Mouse (Mus musculus): Measurements from ENCODE around the gene Stard3. TPM values are rescaled to one million over a fixed set of nuclear protein-coding genes. Genes with fewer than 3 reads are reported as not detected.
A peak's percentile ranks its signal among the peaks of the same experiment; 100 is the strongest.

Stard3 gene
- polyA plus RNA-seq, 1 experiment from 2014 or later: 42.0 TPM

DNA sequence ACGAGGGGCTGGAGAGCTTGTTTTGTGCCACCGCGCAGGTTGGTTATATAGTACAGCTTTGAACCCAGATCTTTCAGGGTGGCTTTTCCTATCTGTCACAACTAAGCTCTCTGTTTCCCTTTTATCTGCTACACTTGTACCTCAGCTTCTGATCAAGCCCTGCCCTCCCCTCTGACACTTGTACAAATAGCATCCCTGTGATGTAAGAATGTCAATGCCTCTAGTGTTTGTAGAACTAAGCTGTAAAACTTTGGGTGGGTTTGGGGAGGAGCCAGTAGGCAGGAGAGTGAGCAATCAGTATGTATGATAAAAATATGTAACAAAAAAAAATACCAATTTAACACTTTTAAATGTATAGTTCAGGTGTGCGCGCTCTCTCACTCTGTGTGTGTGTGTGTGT, 6.2 kb downstream of the Stard3 start:
- Histone ChIP-seq H3K4me1 (ENCODE audit: control insufficient read depth, insufficient read depth, low read length) (peaks cover 16% of the 10 kb centered on the region; the same call in 1 of the 2 replicates), H3K4me3 (ENCODE audit: low read length) (no peak overlapping the region), H3K36me3 (ENCODE audit: control insufficient read depth, insufficient read depth, low read length) (peaks cover 4% of the 10 kb centered on the region; the same call in 1 of the 2 replicates), H3K9me3 (ENCODE audit: control insufficient read depth, low read length) (no peaks in the 10 kb centered on the region), H3K27me3 (ENCODE audit: control insufficient read depth, insufficient read depth, low read length) (no peaks in the 10 kb centered on the region), H3K27ac (ENCODE audit: low read depth, low read length) (no peak overlapping the region), H3K4me2 (replicated peaks; ENCODE audit: low read depth, low read length) (no peak overlapping the region), H3K9ac (ENCODE audit: low read depth, low read length) (no peak overlapping the region)
- ATAC-seq (ENCODE audit: low FRiP score, low TSS enrichment): no peak
- 93% methylated on average over 5 of the region's 5 CpGs for WGBS

DNA sequence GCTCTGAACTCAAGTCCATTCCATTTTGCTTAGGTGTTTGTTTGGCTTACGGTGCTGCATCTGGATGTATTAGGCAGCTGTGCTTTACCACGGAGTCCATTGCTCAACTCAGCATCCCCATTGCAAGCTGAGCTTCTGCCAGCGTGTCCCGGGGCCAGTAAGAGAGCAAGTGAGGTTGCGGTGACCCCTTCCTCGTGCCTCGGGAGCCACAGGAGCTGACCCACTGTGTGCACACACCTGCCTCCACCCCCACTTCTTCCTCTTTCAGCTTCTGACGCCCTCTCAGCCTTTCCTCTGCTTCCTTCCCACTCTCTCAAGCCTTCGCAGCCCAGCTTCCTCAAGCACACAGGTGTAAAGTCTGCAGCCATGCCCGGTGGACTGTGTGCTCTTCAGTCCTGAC, 8.1 kb downstream of the Stard3 start:
- H3K27ac ChIP-seq (ENCODE audit: low read depth, low read length): no peak overlapping the region
- no peaks in the 10 kb centered on the region for H3K9me3 ChIP-seq (ENCODE audit: control insufficient read depth, low read length)
- no peak for ATAC-seq (ENCODE audit: low FRiP score, low TSS enrichment)
- whole genome bisulfite sequencing: 87% methylated on average over 10 of the region's 10 CpGs
- peaks cover 4% of the 10 kb centered on the region; the same call in 1 of the 2 replicates for H3K36me3 ChIP-seq (ENCODE audit: control insufficient read depth, insufficient read depth, low read length)
- H3K9ac ChIP-seq (ENCODE audit: low read depth, low read length): no peak overlapping the region
- H3K27me3 ChIP-seq (ENCODE audit: control insufficient read depth, insufficient read depth, low read length): no peaks in the 10 kb centered on the region
- H3K4me1 ChIP-seq (ENCODE audit: control insufficient read depth, insufficient read depth, low read length): peaks cover 12% of the 10 kb centered on the region; the same call in 1 of the 2 replicates
- H3K4me3 ChIP-seq (ENCODE audit: low read length): no peak overlapping the region
- no peak overlapping the region for H3K4me2 ChIP-seq (replicated peaks; ENCODE audit: low read depth, low read length)

GRCm38 (mm10) chr11:98367171-98367862, 9.1 kb downstream of the Stard3 start:
- Histone ChIP-seq H3K9ac (ENCODE audit: low read depth, low read length) (no peak overlapping the region), H3K4me2 (replicated peaks; ENCODE audit: low read depth, low read length) (no peak overlapping the region), H3K4me1 (ENCODE audit: control insufficient read depth, insufficient read depth, low read length) (peaks cover 7% of the 10 kb centered on the region; the same call in 1 of the 2 replicates), H3K9me3 (ENCODE audit: control insufficient read depth, low read length) (no peaks in the 10 kb centered on the region), H3K36me3 (ENCODE audit: control insufficient read depth, insufficient read depth, low read length) (peaks cover 4% of the 10 kb centered on the region; the same call in 1 of the 2 replicates), H3K4me3 (ENCODE audit: low read length) (no peak overlapping the region), H3K27ac (ENCODE audit: low read depth, low read length) (no peak overlapping the region), H3K27me3 (ENCODE audit: control insufficient read depth, insufficient read depth, low read length) (no peaks in the 10 kb centered on the region)
- no peak for ATAC-seq (ENCODE audit: low FRiP score, low TSS enrichment)
- 80% methylated on average over 10 of the region's 10 CpGs for whole genome bisulfite sequencing

DNA sequence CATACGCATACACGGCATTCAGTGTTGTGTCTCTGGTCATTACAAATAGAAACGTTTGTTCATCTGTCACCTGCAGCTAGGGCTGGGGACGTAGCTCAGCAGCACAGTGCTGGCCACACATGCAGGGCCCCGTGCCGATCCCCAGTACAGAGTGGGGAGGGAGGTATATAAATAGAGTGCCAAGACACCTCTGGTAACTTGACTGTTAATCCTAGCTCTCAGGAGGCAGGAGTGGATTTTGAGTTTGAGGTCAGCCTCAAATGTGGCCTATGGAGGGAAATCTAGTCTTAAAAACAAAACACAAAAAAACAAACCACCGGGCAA, 9.7 kb downstream of the Stard3 start:
- Histone ChIP-seq H3K4me1 (ENCODE audit: control insufficient read depth, insufficient read depth, low read length) (peaks cover 6% of the 10 kb centered on the region; the same call in 1 of the 2 replicates), H3K9ac (ENCODE audit: low read depth, low read length) (no peak overlapping the region), H3K4me3 (ENCODE audit: low read length) (no peak overlapping the region), H3K27ac (ENCODE audit: low read depth, low read length) (no peak overlapping the region), H3K4me2 (replicated peaks; ENCODE audit: low read depth, low read length) (no peak overlapping the region), H3K9me3 (ENCODE audit: control insufficient read depth, low read length) (no peaks in the 10 kb centered on the region), H3K36me3 (ENCODE audit: control insufficient read depth, insufficient read depth, low read length) (peaks cover 4% of the 10 kb centered on the region; the same call in 1 of the 2 replicates), H3K27me3 (ENCODE audit: control insufficient read depth, insufficient read depth, low read length) (no peaks in the 10 kb centered on the region)
- WGBS: 87% methylated on average over 7 of the region's 7 CpGs
- no peak for ATAC-seq (ENCODE audit: low FRiP score, low TSS enrichment)

DNA sequence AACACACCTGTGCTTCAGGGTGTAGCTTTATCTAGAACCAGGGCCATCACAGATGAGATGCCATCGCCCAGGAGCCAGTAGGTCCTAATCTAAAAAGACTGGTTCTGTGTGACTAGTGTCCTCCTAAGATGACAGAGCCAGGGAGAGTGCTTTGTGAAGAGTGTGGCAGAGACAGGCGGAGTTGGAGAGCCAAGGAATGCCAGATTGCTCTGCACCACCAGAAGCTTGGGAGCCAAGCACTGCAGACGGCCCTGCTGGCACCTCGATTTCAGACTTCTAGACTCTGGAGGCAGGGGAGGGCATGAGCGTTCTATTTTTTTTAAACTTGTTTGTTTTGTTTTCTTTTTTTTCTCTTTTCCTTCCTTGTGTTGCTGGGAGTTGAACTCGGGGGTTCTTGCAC, 11.2 kb downstream of the Stard3 start:
- H3K4me1 ChIP-seq (ENCODE audit: control insufficient read depth, insufficient read depth, low read length): peaks cover 6% of the 10 kb centered on the region; the same call in 1 of the 2 replicates
- 75% methylated on average over 6 of the region's 6 CpGs for WGBS

GRCm38 (mm10) chr11:98370588-98370987, 12.4 kb downstream of the Stard3 start:
- H3K4me2 ChIP-seq (replicated peaks; ENCODE audit: low read depth, low read length): no peak overlapping the region
- no peaks in the 10 kb centered on the region for H3K27me3 ChIP-seq (ENCODE audit: control insufficient read depth, insufficient read depth, low read length)
- peaks cover 6% of the 10 kb centered on the region; the same call in 1 of the 2 replicates for H3K4me1 ChIP-seq (ENCODE audit: control insufficient read depth, insufficient read depth, low read length)
- no peaks in the 10 kb centered on the region for H3K9me3 ChIP-seq (ENCODE audit: control insufficient read depth, low read length)
- no peak overlapping the region for H3K27ac ChIP-seq (ENCODE audit: low read depth, low read length)
- WGBS: 86% methylated on average over 2 of the region's 2 CpGs
- no peak for ATAC-seq (ENCODE audit: low FRiP score, low TSS enrichment)
- H3K36me3 ChIP-seq (ENCODE audit: control insufficient read depth, insufficient read depth, low read length): peaks cover 21% of the 10 kb centered on the region
- H3K9ac ChIP-seq (ENCODE audit: low read depth, low read length): no peak overlapping the region
- no peak overlapping the region for H3K4me3 ChIP-seq (ENCODE audit: low read length)

More for the DNA sequence above, 11.2 kb downstream of the Stard3 start:
- H3K27me3 ChIP-seq (ENCODE audit: control insufficient read depth, insufficient read depth, low read length): no peaks in the 10 kb centered on the region
- peaks cover 9% of the 10 kb centered on the region; the same call in 1 of the 2 replicates for H3K36me3 ChIP-seq (ENCODE audit: control insufficient read depth, insufficient read depth, low read length)
- no peak overlapping the region for H3K27ac ChIP-seq (ENCODE audit: low read depth, low read length)
- ATAC-seq (ENCODE audit: low FRiP score, low TSS enrichment): no peak
- no peaks in the 10 kb centered on the region for H3K9me3 ChIP-seq (ENCODE audit: control insufficient read depth, low read length)
- H3K4me2 ChIP-seq (replicated peaks; ENCODE audit: low read depth, low read length): no peak overlapping the region
- H3K4me3 ChIP-seq (ENCODE audit: low read length): no peak overlapping the region
- H3K9ac ChIP-seq (ENCODE audit: low read depth, low read length): no peak overlapping the region

GRCm38 (mm10) chr11:98371556-98372240, 13.5 kb downstream of the Stard3 start:
- Histone ChIP-seq H3K4me1 (ENCODE audit: control insufficient read depth, insufficient read depth, low read length) (peaks cover 6% of the 10 kb centered on the region; the same call in 1 of the 2 replicates), H3K4me2 (replicated peaks; ENCODE audit: low read depth, low read length) (no peak overlapping the region), H3K4me3 (ENCODE audit: low read length) (no peak overlapping the region), H3K9ac (ENCODE audit: low read depth, low read length) (peak overlapping the region; percentile 7; the same call in 1 of the 2 replicates), H3K9me3 (ENCODE audit: control insufficient read depth, low read length) (no peaks in the 10 kb centered on the region), H3K36me3 (ENCODE audit: control insufficient read depth, insufficient read depth, low read length) (peaks cover 26% of the 10 kb centered on the region), H3K27ac (ENCODE audit: low read depth, low read length) (no peak overlapping the region), H3K27me3 (ENCODE audit: control insufficient read depth, insufficient read depth, low read length) (no peaks in the 10 kb centered on the region)
- 59% methylated on average over 10 of the region's 10 CpGs for WGBS
- 0 out of 2 replicates have a peak, but pooled peaks have one; percentile 20 for ATAC-seq (ENCODE audit: low FRiP score, low TSS enrichment)

DNA sequence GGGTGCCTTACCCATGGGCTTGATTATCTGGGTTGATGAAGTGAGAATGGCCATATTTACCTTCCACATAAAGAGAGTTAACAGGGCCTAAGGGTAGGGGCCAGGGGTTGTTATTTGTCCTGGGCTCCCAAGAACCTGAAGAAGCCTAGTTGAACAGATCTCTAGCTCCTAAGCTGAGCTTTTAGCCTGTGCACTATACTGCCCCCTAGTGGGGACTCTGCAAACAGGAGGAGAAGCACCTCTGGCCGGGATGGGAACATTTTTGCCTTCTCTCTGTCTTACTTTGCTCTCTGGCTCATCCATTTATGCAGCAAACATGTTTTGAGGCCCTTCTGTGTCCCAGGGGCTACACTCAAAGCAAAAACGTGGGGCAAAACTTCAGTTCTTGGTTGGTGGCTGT, 14.2 kb downstream of the Stard3 start:
- Histone ChIP-seq H3K4me3 (ENCODE audit: low read length) (no peak overlapping the region), H3K27ac (ENCODE audit: low read depth, low read length) (no peak overlapping the region), H3K9ac (ENCODE audit: low read depth, low read length) (no peak overlapping the region), H3K4me2 (replicated peaks; ENCODE audit: low read depth, low read length) (no peak overlapping the region), H3K4me1 (ENCODE audit: control insufficient read depth, insufficient read depth, low read length) (peaks cover 6% of the 10 kb centered on the region; the same call in 1 of the 2 replicates), H3K27me3 (ENCODE audit: control insufficient read depth, insufficient read depth, low read length) (no peaks in the 10 kb centered on the region), H3K36me3 (ENCODE audit: control insufficient read depth, insufficient read depth, low read length) (peaks cover 32% of the 10 kb centered on the region), H3K9me3 (ENCODE audit: control insufficient read depth, low read length) (no peaks in the 10 kb centered on the region)
- ATAC-seq (ENCODE audit: low FRiP score, low TSS enrichment): peak; percentile 16; the same call in 1 of the 2 replicates
- 12% methylated on average over 2 of the region's 2 CpGs for WGBS

GRCm38 (mm10) chr11:98373244-98373643, 15.1 kb downstream of the Stard3 start:
- H3K27me3 ChIP-seq (ENCODE audit: control insufficient read depth, insufficient read depth, low read length): no peaks in the 10 kb centered on the region
- peaks cover 40% of the 10 kb centered on the region for H3K36me3 ChIP-seq (ENCODE audit: control insufficient read depth, insufficient read depth, low read length)
- 88% methylated on average over 6 of the region's 6 CpGs for WGBS

More at GRCm38 (mm10) chr11:98373244-98373643, 15.1 kb downstream of the Stard3 start:
- H3K9me3 ChIP-seq (ENCODE audit: control insufficient read depth, low read length): no peaks in the 10 kb centered on the region
- H3K9ac ChIP-seq (ENCODE audit: low read depth, low read length): no peak overlapping the region
- no peak for ATAC-seq (ENCODE audit: low FRiP score, low TSS enrichment)
- H3K4me1 ChIP-seq (ENCODE audit: control insufficient read depth, insufficient read depth, low read length): peaks cover 6% of the 10 kb centered on the region; the same call in 1 of the 2 replicates
- H3K27ac ChIP-seq (ENCODE audit: low read depth, low read length): no peak overlapping the region
- no peak overlapping the region for H3K4me2 ChIP-seq (replicated peaks; ENCODE audit: low read depth, low read length)
- no peak overlapping the region for H3K4me3 ChIP-seq (ENCODE audit: low read length)
